Mouse (Mus musculus): ENCODE data around the gene Hk1.

The Hk1 gene

GRCm38 (mm10) chr10:62379808-62380207 is at the start of gene Hk1:
Gene Hk1 (minus strand): TSS chr10:62379908.
- no peak for DNase-seq (ENCODE audit: low spot score in 2 of 2)

- no peak for DNase-seq (ENCODE audit: low spot score in 2 of 2)
These were observed 45.6 kb upstream of the Hk1 start for GRCm38 (mm10) chr10:62425081-62425871.

- DNase-seq (ENCODE audit: low spot score in 2 of 2) = no peak
These were observed 42.5 kb upstream of the Hk1 start, which contains the start of gene Hkdc1 for GRCm38 (mm10) chr10:62422255-62422654. Gene Hkdc1 (minus strand): TSS chr10:62422491.

GRCm38 (mm10) chr10:62421127-62421526 is 41.4 kb upstream of the Hk1 start:
- DNase-seq (ENCODE audit: low spot score in 2 of 2) = no peak

- DNase-seq (ENCODE audit: low spot score in 2 of 2) = no peak
These were observed 40.7 kb upstream of the Hk1 start for GRCm38 (mm10) chr10:62420399-62420798.

GRCm38 (mm10) chr10:62419422-62419821 is 39.7 kb upstream of the Hk1 start:
- DNase-seq (ENCODE audit: low spot score in 2 of 2) = no peak

GRCm38 (mm10) chr10:62418831-62419356 is 39.2 kb upstream of the Hk1 start:
- no peak for DNase-seq (ENCODE audit: low spot score in 2 of 2)

- DNase-seq (ENCODE audit: low spot score in 2 of 2) = peak in 1 of 2 experiments; percentile 29
These were observed 33.9 kb upstream of the Hk1 start for GRCm38 (mm10) chr10:62413606-62413982.

- DNase-seq (ENCODE audit: low spot score in 2 of 2) = peak; percentile 25 to 33
These were observed 33.3 kb upstream of the Hk1 start for GRCm38 (mm10) chr10:62412906-62413605.

GRCm38 (mm10) chr10:62411431-62412410 is 32.0 kb upstream of the Hk1 start:
- DNase-seq (ENCODE audit: low spot score in 2 of 2) = no peak

- peak; percentile 39 to 74 for DNase-seq (ENCODE audit: low spot score in 2 of 2)
These were observed 31.2 kb upstream of the Hk1 start for GRCm38 (mm10) chr10:62410943-62411342.

- no peak for DNase-seq (ENCODE audit: low spot score in 2 of 2)
These were observed 25.2 kb upstream of the Hk1 start for GRCm38 (mm10) chr10:62404901-62405300.

GRCm38 (mm10) chr10:62401641-62402111 is 22.0 kb upstream of the Hk1 start:
- DNase-seq (ENCODE audit: low spot score in 2 of 2) = peak in 1 of 2 experiments; percentile 10

GRCm38 (mm10) chr10:62383011-62383410 is 3.3 kb upstream of the Hk1 start:
- DNase-seq (ENCODE audit: low spot score in 2 of 2) = no peak

- no peak for DNase-seq (ENCODE audit: low spot score in 2 of 2)
These were observed 1.2 kb upstream of the Hk1 start for GRCm38 (mm10) chr10:62380936-62381335.

- no peak for DNase-seq (ENCODE audit: low spot score in 2 of 2)
These were observed 20.9 kb downstream of the Hk1 start for GRCm38 (mm10) chr10:62358827-62359226.

GRCm38 (mm10) chr10:62356105-62356730 is 23.5 kb downstream of the Hk1 start:
- no peak for DNase-seq (ENCODE audit: low spot score in 2 of 2)

- no peak for DNase-seq (ENCODE audit: low spot score in 2 of 2)
These were observed 34.6 kb downstream of the Hk1 start for GRCm38 (mm10) chr10:62345147-62345546.

GRCm38 (mm10) chr10:62344004-62344752 is 35.5 kb downstream of the Hk1 start:
- no peak for DNase-seq (ENCODE audit: low spot score in 2 of 2)

- no peak for DNase-seq (ENCODE audit: low spot score in 2 of 2)
These were observed 37.2 kb downstream of the Hk1 start for GRCm38 (mm10) chr10:62342512-62342911.

All from urinary bladder, adult 18-20 months (tissue).